Mouse (Mus musculus): ENCODE measurements around the gene Zc2hc1c. TPM values are rescaled to one million over a fixed set of nuclear protein-coding genes. Genes with fewer than 3 reads are reported as not detected.

Zc2hc1c gene
- polyA plus RNA-seq, 1 experiment from 2014 or later, result 2.8 TPM

DNA sequence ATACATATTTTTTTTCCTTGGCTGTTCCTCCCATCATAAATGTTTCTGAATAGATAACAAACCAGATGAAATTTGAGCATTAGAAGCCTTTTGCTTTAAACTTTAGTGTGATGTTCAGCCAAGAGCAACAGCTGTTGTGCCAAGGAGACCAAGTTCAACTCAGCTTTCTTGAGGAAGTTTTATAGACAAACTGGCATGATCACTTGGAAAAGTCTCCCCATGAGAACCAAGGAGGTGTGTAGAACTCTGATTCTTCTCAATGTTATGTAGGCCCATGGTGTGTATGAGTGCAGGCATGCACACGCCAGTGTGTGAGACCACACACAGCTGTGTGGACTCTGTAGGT lies 10.4 kb downstream of the Zc2hc1c start:
- no peak overlapping the region for H3K9ac ChIP-seq
- peak overlapping the region; percentile 80 for H3K27ac ChIP-seq
- H3K9me3 ChIP-seq (replicated peaks), result peaks cover 8% of the 10 kb centered on the region; the same call in 1 of the 2 replicates
- peaks cover 45% of the 10 kb centered on the region for H3K36me3 ChIP-seq
- peaks cover 35% of the 10 kb centered on the region for H3K4me1 ChIP-seq
- H3K27me3 ChIP-seq, result no peaks in the 10 kb centered on the region
- H3K4me2 ChIP-seq, result no peak overlapping the region
- 32% methylated on average over 1 of the region's 1 CpGs for WGBS
- ATAC-seq (replicated peaks; ENCODE audit: low FRiP score), result no peak
- H3K4me3 ChIP-seq (replicated peaks), result no peak overlapping the region

DNA sequence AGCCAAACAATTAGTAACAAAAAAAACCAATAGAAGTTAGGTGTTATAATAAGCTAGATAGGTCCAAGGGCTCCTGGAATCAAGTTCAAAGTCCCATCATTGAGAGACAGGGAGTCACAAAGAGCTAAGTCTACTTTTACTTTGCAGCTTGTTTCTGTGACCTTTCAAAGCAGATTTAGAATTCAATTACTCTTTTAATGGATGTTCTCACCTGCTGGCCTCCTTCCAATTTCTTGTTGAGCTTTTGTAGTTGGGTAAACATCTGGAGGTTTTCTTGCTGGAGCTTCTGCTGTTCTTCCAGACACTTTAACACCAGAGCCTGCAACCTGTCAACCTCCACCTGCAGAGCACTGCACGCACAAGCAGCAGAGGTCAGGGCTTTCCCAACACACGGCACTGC lies 14.9 kb downstream of the Zc2hc1c start:
- Histone ChIP-seq H3K36me3 (peaks cover 79% of the 10 kb centered on the region), H3K4me1 (peaks cover 16% of the 10 kb centered on the region), H3K27ac (no peak overlapping the region), H3K27me3 (no peaks in the 10 kb centered on the region), H3K9me3 (replicated peaks) (no peaks in the 10 kb centered on the region), H3K9ac (no peak overlapping the region), H3K4me2 (no peak overlapping the region), H3K4me3 (replicated peaks) (no peak overlapping the region)
- ATAC-seq (replicated peaks; ENCODE audit: low FRiP score), result no peak
- WGBS, result 54% methylated on average over 2 of the region's 2 CpGs

DNA sequence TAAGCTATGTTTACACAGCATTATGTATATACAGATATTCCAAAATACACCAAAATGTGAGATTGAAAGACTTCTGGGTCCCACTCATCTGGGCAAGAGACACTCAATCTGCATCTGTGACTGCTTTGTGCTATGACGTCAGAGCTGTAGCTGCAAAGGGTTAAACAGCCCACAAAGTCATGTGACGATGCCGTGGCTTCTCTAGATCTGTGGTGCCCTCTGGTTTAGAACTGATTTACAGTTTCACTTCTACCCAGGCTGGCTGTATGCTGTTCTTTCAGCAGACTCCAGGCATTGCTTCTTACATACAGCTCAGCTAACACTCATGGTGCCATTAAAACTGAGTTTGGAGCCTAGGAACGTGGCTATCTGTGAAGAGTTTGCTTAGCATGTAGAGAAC lies 16.3 kb downstream of the Zc2hc1c start:
- H3K9me3 ChIP-seq (replicated peaks), result no peaks in the 10 kb centered on the region
- peaks cover 94% of the 10 kb centered on the region for H3K36me3 ChIP-seq
- no peak overlapping the region for H3K4me3 ChIP-seq (replicated peaks)
- no peak overlapping the region for H3K27ac ChIP-seq
- H3K9ac ChIP-seq, result no peak overlapping the region
- H3K27me3 ChIP-seq, result no peaks in the 10 kb centered on the region
- ATAC-seq (replicated peaks; ENCODE audit: low FRiP score), result 0 out of 2 replicates have a peak, but pooled peaks have one; percentile 8
- peaks cover 5% of the 10 kb centered on the region for H3K4me1 ChIP-seq
- H3K4me2 ChIP-seq, result no peak overlapping the region
- WGBS, result 62% methylated on average over 4 of the region's 4 CpGs

DNA sequence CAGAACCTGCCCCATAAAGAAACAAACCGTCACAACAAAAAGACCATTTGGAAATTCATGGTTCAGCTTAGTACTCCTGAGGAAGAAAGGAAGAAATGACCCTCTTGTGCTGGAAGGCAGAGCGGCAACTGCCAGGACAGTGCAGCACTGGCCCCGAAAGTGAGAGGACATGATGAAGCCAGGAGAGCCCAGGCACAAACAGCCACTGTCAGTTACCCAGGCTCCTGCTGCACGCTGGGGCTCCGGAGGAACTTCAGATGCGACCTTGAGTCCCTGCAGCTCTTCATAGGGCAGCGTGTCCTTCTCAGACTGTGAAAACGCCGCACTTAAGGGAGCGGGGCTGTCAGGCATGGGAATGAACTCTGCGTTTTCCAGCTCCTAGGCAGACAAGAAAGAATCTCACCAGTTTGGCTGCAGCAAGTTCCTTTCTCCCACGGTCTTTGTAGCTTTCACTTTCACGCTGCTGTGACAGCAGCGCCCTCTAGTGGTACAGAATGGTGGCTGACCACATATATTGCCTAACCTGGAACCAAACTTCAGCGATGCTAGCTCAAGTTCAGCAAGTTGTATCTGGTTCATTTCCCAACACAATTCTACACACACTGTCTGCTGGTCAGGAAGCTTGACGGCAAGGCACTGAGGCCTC lies 17.0 kb downstream of the Zc2hc1c start:
- WGBS, result 37% methylated on average over 16 of the region's 16 CpGs
- Histone ChIP-seq H3K4me3 (replicated peaks) (no peak overlapping the region), H3K9ac (no peak overlapping the region), H3K36me3 (peaks cover 97% of the 10 kb centered on the region), H3K27me3 (no peaks in the 10 kb centered on the region), H3K27ac (peak overlapping the region; percentile 54), H3K4me1 (peaks cover 3% of the 10 kb centered on the region), H3K4me2 (peak overlapping the region; percentile 22; the same call in 1 of the 2 replicates), H3K9me3 (replicated peaks) (no peaks in the 10 kb centered on the region)
- peak; percentile 58 for ATAC-seq (replicated peaks; ENCODE audit: low FRiP score)

DNA sequence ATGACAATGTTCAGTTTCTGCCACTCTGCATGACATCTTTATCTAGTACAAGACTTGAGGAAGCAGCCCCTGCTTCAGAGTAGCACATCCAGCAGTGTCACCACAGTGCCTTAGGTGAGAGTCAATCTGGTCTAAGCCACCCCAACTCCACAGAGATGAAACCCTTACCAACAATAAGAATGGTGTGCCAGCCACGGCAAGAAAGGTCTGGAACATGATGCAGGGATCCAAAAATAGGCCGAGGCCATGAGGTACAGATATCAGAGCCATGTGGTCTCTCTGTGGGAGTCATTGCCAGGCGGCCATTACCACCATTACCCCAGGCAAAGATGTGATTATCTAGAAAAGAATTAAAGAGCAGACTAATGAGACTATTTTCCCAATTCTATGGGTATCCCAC lies 20.3 kb downstream of the Zc2hc1c start:
- no peak overlapping the region for H3K27ac ChIP-seq
- no peak overlapping the region for H3K9ac ChIP-seq
- H3K4me1 ChIP-seq, result peaks cover 3% of the 10 kb centered on the region
- peaks cover 99% of the 10 kb centered on the region for H3K36me3 ChIP-seq
- H3K27me3 ChIP-seq, result no peaks in the 10 kb centered on the region
- H3K9me3 ChIP-seq (replicated peaks), result no peaks in the 10 kb centered on the region
- 86% methylated on average over 3 of the region's 3 CpGs for WGBS
- H3K4me2 ChIP-seq, result no peak overlapping the region
- no peak for ATAC-seq (replicated peaks; ENCODE audit: low FRiP score)
- no peak overlapping the region for H3K4me3 ChIP-seq (replicated peaks)

DNA sequence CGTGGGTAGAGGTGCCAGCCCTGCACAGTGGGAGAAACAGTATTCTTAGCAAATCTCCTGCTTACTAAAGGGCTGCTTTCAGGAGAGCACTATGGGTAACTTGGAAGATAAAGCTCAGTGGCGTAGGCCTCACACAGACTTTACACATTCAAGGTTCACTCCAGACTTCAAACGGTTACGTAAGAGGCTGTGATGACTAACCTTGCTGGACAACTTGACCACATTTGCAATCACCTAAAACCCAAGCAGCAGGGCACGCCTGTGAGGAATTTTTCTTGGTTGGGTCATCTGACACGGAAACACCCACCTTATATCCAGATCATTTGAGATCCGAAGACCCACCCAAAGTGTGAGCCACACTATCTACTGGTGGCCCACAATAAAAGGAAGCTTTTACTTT lies 41.8 kb downstream of the Zc2hc1c start:
- Histone ChIP-seq H3K27me3 (no peaks in the 10 kb centered on the region), H3K27ac (no peak overlapping the region), H3K4me3 (replicated peaks) (no peak overlapping the region), H3K4me1 (no peaks in the 10 kb centered on the region), H3K9me3 (replicated peaks) (no peaks in the 10 kb centered on the region), H3K9ac (no peak overlapping the region), H3K4me2 (no peak overlapping the region), H3K36me3 (peaks cover 94% of the 10 kb centered on the region)
- WGBS, result 89% methylated on average over 7 of the region's 7 CpGs
- no peak for ATAC-seq (replicated peaks; ENCODE audit: low FRiP score)

DNA sequence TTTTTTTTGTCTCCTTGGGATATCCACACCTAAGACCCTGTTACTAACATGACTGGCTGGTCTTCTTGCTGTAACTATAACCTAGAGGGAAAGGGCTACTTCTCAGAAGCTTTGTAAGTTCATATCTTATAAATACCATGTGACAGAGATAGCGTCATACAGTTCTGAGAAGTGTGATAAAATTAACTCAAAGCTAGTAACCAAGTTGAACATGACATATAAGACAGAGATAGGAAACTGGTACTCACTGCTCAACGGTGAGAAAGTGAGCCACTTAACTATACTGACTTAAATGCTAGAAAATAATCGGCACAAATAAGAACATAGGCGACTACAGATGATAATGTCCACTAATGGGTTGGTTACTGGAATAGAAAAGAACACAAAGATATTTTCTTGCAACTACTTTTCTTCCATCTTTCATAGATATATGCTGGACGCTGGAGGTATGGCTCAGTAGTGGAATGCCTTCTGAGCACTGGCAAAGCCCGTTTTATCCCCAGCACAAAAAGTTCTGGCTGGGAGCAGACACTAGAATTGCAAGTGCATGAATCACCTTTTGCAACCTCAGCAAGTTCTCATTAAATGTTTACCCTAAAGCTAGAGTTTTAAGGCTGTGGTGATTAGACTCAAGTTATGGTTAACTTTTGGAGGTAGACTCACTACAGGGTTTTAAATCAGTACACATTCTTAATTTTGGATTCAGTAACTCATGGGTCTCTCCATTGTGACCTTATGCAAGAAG lies 49.3 kb downstream of the Zc2hc1c start:
- ATAC-seq (replicated peaks; ENCODE audit: low FRiP score), result no peak
- Histone ChIP-seq H3K4me3 (replicated peaks) (peak overlapping the region; percentile 99), H3K9me3 (replicated peaks) (no peaks in the 10 kb centered on the region), H3K36me3 (peaks cover 41% of the 10 kb centered on the region), H3K27me3 (no peaks in the 10 kb centered on the region), H3K27ac (no peak overlapping the region), H3K4me1 (peaks cover 17% of the 10 kb centered on the region), H3K9ac (peak overlapping the region; percentile 99; the same call in 1 of the 2 replicates), H3K4me2 (peak overlapping the region; percentile 70)
- 82% methylated on average over 6 of the region's 6 CpGs for WGBS

DNA sequence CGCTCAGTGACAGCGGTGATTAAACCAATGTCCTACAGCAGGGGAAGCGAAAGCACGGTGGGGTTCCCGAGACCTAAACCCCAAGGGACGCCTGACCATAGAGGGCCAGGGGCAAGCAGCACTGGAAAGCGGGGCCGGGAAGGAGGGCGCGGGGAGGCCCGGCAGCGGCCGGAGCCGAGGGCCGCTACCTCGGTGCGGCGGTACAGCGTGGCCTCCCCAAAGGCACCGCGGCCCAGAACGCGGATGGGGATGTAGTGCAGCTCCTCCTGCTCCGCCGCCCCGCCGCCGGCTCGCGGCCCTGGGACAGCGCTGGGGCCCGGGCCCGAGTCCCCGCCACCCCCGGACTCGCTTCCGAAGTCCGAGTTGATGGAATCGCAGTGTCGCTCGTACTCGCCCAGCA lies 50.4 kb downstream of the Zc2hc1c start:
- WGBS, result 1% methylated on average over 40 of the region's 42 CpGs
- Histone ChIP-seq H3K9ac (peak overlapping the region; percentile 99), H3K27ac (peak overlapping the region; percentile 95), H3K4me2 (peak overlapping the region; percentile 70), H3K4me1 (peaks cover 17% of the 10 kb centered on the region), H3K36me3 (peaks cover 39% of the 10 kb centered on the region), H3K9me3 (replicated peaks) (no peaks in the 10 kb centered on the region), H3K27me3 (no peaks in the 10 kb centered on the region), H3K4me3 (replicated peaks) (peak overlapping the region; percentile 99)
- ATAC-seq (replicated peaks; ENCODE audit: low FRiP score), result peak; percentile 78

DNA sequence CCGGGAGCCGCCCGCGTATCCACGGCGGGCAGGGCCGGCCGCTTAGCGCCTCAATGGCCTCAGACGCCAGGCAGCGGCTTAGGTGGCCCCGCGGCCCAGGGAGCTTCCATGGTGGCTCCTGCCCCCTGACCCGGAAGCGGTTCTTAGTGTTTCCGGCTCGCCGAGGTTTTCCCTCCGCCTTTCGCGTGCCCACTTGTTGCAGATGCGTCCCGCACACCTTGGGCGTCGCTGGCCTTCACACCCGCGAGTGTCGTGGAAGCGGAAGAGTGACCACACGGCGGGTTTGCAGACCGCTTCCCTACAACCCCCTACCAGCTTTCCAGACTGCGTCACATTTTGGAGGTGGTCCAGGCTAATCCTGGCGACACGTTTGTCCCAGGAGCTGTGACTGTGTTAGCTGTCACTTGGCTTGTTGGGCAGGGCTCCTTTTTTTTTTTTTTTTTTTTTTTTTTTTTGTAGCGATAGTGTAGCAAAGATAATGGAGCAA lies 50.9 kb downstream of the Zc2hc1c start, which contains the start of gene Nek9:
Gene Nek9 (minus strand): TSS at position 120 of the 487 bp plus-strand sequence.
- peak; percentile 91 for ATAC-seq (replicated peaks; ENCODE audit: low FRiP score)
- peaks cover 39% of the 10 kb centered on the region for H3K36me3 ChIP-seq
- H3K4me2 ChIP-seq, result peak within 1 kb of the TSS; percentile 70
- peak within 1 kb of the TSS; percentile 99 for H3K4me3 ChIP-seq (replicated peaks)
- WGBS, result under 1% methylated on average over 36 of the region's 36 CpGs
- H3K27ac ChIP-seq, result peak within 1 kb of the TSS; percentile 95
- no peaks in the 10 kb centered on the region for H3K27me3 ChIP-seq
- H3K4me1 ChIP-seq, result peaks cover 17% of the 10 kb centered on the region
- H3K9ac ChIP-seq, result peak within 1 kb of the TSS; percentile 99
- no peaks in the 10 kb centered on the region for H3K9me3 ChIP-seq (replicated peaks)

DNA sequence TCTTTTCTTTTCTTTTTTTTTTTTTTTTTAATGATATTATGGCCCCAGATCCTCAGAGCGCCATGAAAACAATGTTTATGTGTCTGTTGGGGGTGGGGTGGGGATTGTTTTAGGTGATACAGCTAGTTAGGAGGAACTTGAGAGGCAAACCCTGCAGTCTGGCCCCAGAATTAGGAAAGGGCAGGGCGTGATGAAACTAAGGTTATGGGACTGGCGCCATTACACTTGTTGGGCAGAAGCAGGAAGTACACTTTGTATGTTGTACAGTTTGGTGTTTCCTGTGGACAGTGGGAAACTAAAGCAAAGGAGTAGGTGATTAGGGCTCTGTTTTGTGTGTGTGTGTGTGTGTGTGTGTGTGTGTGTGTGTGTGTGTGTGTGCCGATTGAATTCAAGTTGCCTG lies 51.6 kb downstream of the Zc2hc1c start:
- peak overlapping the region; percentile 99 for H3K4me3 ChIP-seq (replicated peaks)
- peak overlapping the region; percentile 62 for H3K27ac ChIP-seq
- H3K27me3 ChIP-seq, result no peaks in the 10 kb centered on the region
- 35% methylated on average over 4 of the region's 4 CpGs for WGBS
- ATAC-seq (replicated peaks; ENCODE audit: low FRiP score), result no peak
- H3K9me3 ChIP-seq (replicated peaks), result no peaks in the 10 kb centered on the region
- H3K9ac ChIP-seq, result 0 out of 2 replicates have a peak overlapping the region, but pooled peaks have one; percentile 11
- H3K4me1 ChIP-seq, result peaks cover 17% of the 10 kb centered on the region
- peak overlapping the region; percentile 70 for H3K4me2 ChIP-seq
- H3K36me3 ChIP-seq, result peaks cover 38% of the 10 kb centered on the region

DNA sequence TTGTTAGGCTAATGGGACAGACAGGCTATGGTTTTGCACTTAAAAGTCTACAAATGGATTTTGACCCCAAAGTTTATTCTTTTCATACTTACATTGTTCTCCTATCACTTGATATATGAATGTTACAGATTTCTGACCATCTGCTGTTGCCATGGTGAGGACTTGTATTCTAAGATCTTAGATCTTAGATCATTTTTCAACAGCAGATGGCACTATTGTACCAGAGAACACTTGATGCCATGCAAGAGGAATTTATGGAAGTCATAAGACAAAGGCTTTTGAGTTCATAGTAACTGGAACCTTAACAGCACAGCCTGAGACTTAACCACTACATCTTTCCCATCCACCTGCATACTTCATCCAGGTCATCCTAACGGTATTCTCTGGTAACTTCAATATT lies 52.7 kb downstream of the Zc2hc1c start:
- no peak overlapping the region for H3K9ac ChIP-seq
- H3K4me2 ChIP-seq, result no peak overlapping the region
- H3K9me3 ChIP-seq (replicated peaks), result no peaks in the 10 kb centered on the region
- H3K27ac ChIP-seq, result no peak overlapping the region
- H3K4me1 ChIP-seq, result peaks cover 17% of the 10 kb centered on the region
- H3K4me3 ChIP-seq (replicated peaks), result no peak overlapping the region
- no peaks in the 10 kb centered on the region for H3K27me3 ChIP-seq
- 63% methylated on average over 1 of the region's 1 CpGs for WGBS
- peaks cover 38% of the 10 kb centered on the region for H3K36me3 ChIP-seq
- ATAC-seq (replicated peaks; ENCODE audit: low FRiP score), result no peak

DNA sequence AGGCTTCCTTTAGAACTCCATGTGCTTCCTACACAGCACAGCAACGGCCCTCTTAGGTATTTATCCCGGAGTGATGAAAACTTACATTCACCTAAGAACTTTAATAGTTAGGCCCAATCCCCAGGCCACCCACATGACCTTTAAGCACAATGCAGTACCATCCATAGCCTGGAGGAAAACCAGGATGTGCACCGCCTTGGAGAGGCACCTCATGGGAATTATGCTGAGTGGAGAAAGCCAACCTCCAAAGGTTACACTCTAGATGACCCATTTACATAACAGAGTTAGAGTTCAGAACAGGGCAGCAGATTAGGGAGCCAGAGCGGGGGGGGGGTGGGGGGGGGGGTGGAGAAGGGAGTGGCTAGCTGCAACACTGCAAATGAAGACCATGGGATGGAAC lies 53.9 kb downstream of the Zc2hc1c start:
- H3K4me1 ChIP-seq, result peaks cover 17% of the 10 kb centered on the region
- H3K36me3 ChIP-seq, result peaks cover 41% of the 10 kb centered on the region
- no peaks in the 10 kb centered on the region for H3K27me3 ChIP-seq
- H3K9ac ChIP-seq, result no peak overlapping the region
- H3K9me3 ChIP-seq (replicated peaks), result no peaks in the 10 kb centered on the region
- no peak for ATAC-seq (replicated peaks; ENCODE audit: low FRiP score)
- H3K27ac ChIP-seq, result no peak overlapping the region
- WGBS, result 84% methylated on average over 3 of the region's 4 CpGs
- no peak overlapping the region for H3K4me2 ChIP-seq
- no peak overlapping the region for H3K4me3 ChIP-seq (replicated peaks)
